Mouse (Mus musculus): ENCODE data around the gene Cyp2e1. TPM values are rescaled to one million over a fixed set of nuclear protein-coding genes. Genes with fewer than 3 reads are reported as not detected.

Gene Cyp2e1
- 12.7 and 27.0 TPM in 2 replicates for polyA plus RNA-seq (2015; fragmentation: Nextera tagmentation; extraction: Ambion mirVana)

GRCm38 (mm10) chr7:140763447-140764020 lies at the start of gene Cyp2e1:
Gene Cyp2e1, plus strand, starts transcription at chr7:140763739.

GRCm38 (mm10) chr7:140787406-140788052 lies 24.0 kb downstream of the Cyp2e1 start, which contains the start of gene Syce1:
Gene Syce1, minus strand, starts transcription at chr7:140787852.

GRCm38 (mm10) chr7:140821653-140822329 lies 58.3 kb downstream of the Cyp2e1 start, which contains the start of gene Zfp941:
Gene Zfp941, minus strand, starts transcription at chr7:140822178.

Other genes starting within 250 kb of the Cyp2e1 start
- not detected in 2 replicates for gene Olfr538, start 195.9 kb upstream of the Cyp2e1 start, polyA plus RNA-seq (2015; fragmentation: Nextera tagmentation; extraction: Ambion mirVana)
- not detected in 2 replicates for gene Olfr46, start 162.5 kb upstream of the Cyp2e1 start, polyA plus RNA-seq (2015; fragmentation: Nextera tagmentation; extraction: Ambion mirVana)
- not detected in 2 replicates for gene Olfr61, start 134.8 kb upstream of the Cyp2e1 start, polyA plus RNA-seq (2015; fragmentation: Nextera tagmentation; extraction: Ambion mirVana)
- not detected in 2 replicates for gene Olfr53, start 117.3 kb upstream of the Cyp2e1 start, polyA plus RNA-seq (2015; fragmentation: Nextera tagmentation; extraction: Ambion mirVana)
- not detected in 2 replicates for gene Olfr539, start 103.8 kb upstream of the Cyp2e1 start, polyA plus RNA-seq (2015; fragmentation: Nextera tagmentation; extraction: Ambion mirVana)
- gene Olfr45, start 81.8 kb upstream of the Cyp2e1 start, polyA plus RNA-seq (2015; fragmentation: Nextera tagmentation; extraction: Ambion mirVana) = not detected in 2 replicates
- gene Olfr541, start 66.5 kb upstream of the Cyp2e1 start, polyA plus RNA-seq (2015; fragmentation: Nextera tagmentation; extraction: Ambion mirVana) = not detected in 2 replicates
- 0.12 and 0.17 TPM in 2 replicates for gene Syce1, start 24.1 kb downstream of the Cyp2e1 start, polyA plus RNA-seq (2015; fragmentation: Nextera tagmentation; extraction: Ambion mirVana)
- 5.0 and 6.4 TPM in 2 replicates for gene Zfp941, start 58.4 kb downstream of the Cyp2e1 start, polyA plus RNA-seq (2015; fragmentation: Nextera tagmentation; extraction: Ambion mirVana)
- 7.2 and 14.5 TPM in 2 replicates for gene Urah, start 71.3 kb downstream of the Cyp2e1 start, polyA plus RNA-seq (2015; fragmentation: Nextera tagmentation; extraction: Ambion mirVana)
- gene Scgb1c1, start 81.8 kb downstream of the Cyp2e1 start, polyA plus RNA-seq (2015; fragmentation: Nextera tagmentation; extraction: Ambion mirVana) = 0.52 TPM in 1 of 2 replicates, not detected in the other
- gene Odf3, start 84.1 kb downstream of the Cyp2e1 start, polyA plus RNA-seq (2015; fragmentation: Nextera tagmentation; extraction: Ambion mirVana) = 0.22 and 0.55 TPM in 2 replicates
- 0.25 TPM in 1 of 2 replicates, not detected in the other for gene Gm45785, start 92.6 kb downstream of the Cyp2e1 start, polyA plus RNA-seq (2015; fragmentation: Nextera tagmentation; extraction: Ambion mirVana)
- 62.1 and 64.0 TPM in 2 replicates for gene Ric8a, start 93.2 kb downstream of the Cyp2e1 start, polyA plus RNA-seq (2015; fragmentation: Nextera tagmentation; extraction: Ambion mirVana)
- gene Bet1l, start 93.8 kb downstream of the Cyp2e1 start, polyA plus RNA-seq (2015; fragmentation: Nextera tagmentation; extraction: Ambion mirVana) = 82.4 and 86.6 TPM in 2 replicates
- 197 and 202 TPM in 2 replicates for gene Psmd13, start 118.2 kb downstream of the Cyp2e1 start, polyA plus RNA-seq (2015; fragmentation: Nextera tagmentation; extraction: Ambion mirVana)
- gene Sirt3, start 118.6 kb downstream of the Cyp2e1 start, polyA plus RNA-seq (2015; fragmentation: Nextera tagmentation; extraction: Ambion mirVana) = 41.8 and 43.2 TPM in 2 replicates
- gene Cox8b, start 136.7 kb downstream of the Cyp2e1 start, polyA plus RNA-seq (2015; fragmentation: Nextera tagmentation; extraction: Ambion mirVana) = 9.3 and 12.2 TPM in 2 replicates
- 2.6 and 3.3 TPM in 2 replicates for gene Nlrp6, start 157.2 kb downstream of the Cyp2e1 start, polyA plus RNA-seq (2015; fragmentation: Nextera tagmentation; extraction: Ambion mirVana)
- gene Pgghg, start 177.7 kb downstream of the Cyp2e1 start, polyA plus RNA-seq (2015; fragmentation: Nextera tagmentation; extraction: Ambion mirVana) = 19.7 and 28.7 TPM in 2 replicates
- 1.3 and 2.1 TPM in 2 replicates for gene Ifitm5, start 186.6 kb downstream of the Cyp2e1 start, polyA plus RNA-seq (2015; fragmentation: Nextera tagmentation; extraction: Ambion mirVana)
- gene Gm45717, start 192.2 kb downstream of the Cyp2e1 start, polyA plus RNA-seq (2015; fragmentation: Nextera tagmentation; extraction: Ambion mirVana) = 0.72 and 0.97 TPM in 2 replicates
- gene Ifitm2, start 192.2 kb downstream of the Cyp2e1 start, polyA plus RNA-seq (2015; fragmentation: Nextera tagmentation; extraction: Ambion mirVana) = 1,477 and 1,600 TPM in 2 replicates
- 61.4 and 162 TPM in 2 replicates for gene Ifitm1, start 203.5 kb downstream of the Cyp2e1 start, polyA plus RNA-seq (2015; fragmentation: Nextera tagmentation; extraction: Ambion mirVana)
- 482 and 553 TPM in 2 replicates for gene Ifitm3, start 247.0 kb downstream of the Cyp2e1 start, polyA plus RNA-seq (2015; fragmentation: Nextera tagmentation; extraction: Ambion mirVana)